Mouse (Mus musculus): ENCODE measurements at regions not wholly inside any gene's neighbourhood (a gene's known extent, or its start where the extent isn't known, plus 50 kb on each side); places are given as distances from the start of the nearest gene placed in this dataset.

DNA sequence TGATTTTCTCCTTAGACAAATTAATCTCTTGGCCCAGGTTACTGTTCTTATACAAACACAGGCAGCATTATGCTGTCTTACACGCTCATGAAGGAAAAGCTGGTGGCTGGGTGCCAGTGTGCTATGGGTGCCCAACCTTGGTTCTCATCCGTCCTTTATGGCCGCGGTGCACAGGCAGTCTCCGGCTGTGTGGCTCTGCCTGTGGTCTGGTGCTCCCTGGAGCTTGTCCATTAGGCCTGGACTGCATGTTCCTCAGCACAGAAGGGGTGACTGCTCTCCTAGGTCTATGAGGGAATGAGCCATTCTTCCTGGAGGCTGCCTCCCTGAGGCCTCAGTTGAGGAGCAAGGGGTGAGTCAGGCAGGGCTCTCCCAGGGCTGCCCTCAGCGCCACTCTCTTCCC lies 111.7 kb upstream of the Klf14 start:
- H3K9ac ChIP-seq (replicated peaks; ENCODE audit: low read depth, low read length), result no peak overlapping the region
- no peaks in the 10 kb centered on the region for H3K4me1 ChIP-seq (ENCODE audit: control insufficient read depth, insufficient read depth, low read length)
- no peak overlapping the region for H3K4me3 ChIP-seq (ENCODE audit: low read depth, low read length)
- 82% methylated on average over 6 of the region's 6 CpGs for WGBS
- H3K36me3 ChIP-seq (ENCODE audit: control insufficient read depth, insufficient read depth, low read length), result no peaks in the 10 kb centered on the region
- H3K4me2 ChIP-seq (ENCODE audit: low read depth, low read length), result no peak overlapping the region
- no peaks in the 10 kb centered on the region for H3K9me3 ChIP-seq (ENCODE audit: control insufficient read depth, low read length)
- no peak overlapping the region for H3K27ac ChIP-seq (ENCODE audit: low read depth, low read length)
- no peaks in the 10 kb centered on the region for H3K27me3 ChIP-seq (ENCODE audit: control insufficient read depth, insufficient read depth, low read length)
- ATAC-seq (ENCODE audit: low read depth), result no peak

- H3K36me3 ChIP-seq (ENCODE audit: control insufficient read depth, insufficient read depth, low read length), result no peaks in the 10 kb centered on the region
- WGBS, result 81% methylated on average over 9 of the region's 9 CpGs
- no peak overlapping the region for H3K4me2 ChIP-seq (ENCODE audit: low read depth, low read length)
- no peaks in the 10 kb centered on the region for H3K4me1 ChIP-seq (ENCODE audit: control insufficient read depth, insufficient read depth, low read length)
- H3K9me3 ChIP-seq (ENCODE audit: control insufficient read depth, low read length), result no peaks in the 10 kb centered on the region
- H3K27ac ChIP-seq (ENCODE audit: low read depth, low read length), result no peak overlapping the region
- no peaks in the 10 kb centered on the region for H3K27me3 ChIP-seq (ENCODE audit: control insufficient read depth, insufficient read depth, low read length)
- no peak overlapping the region for H3K9ac ChIP-seq (replicated peaks; ENCODE audit: low read depth, low read length)
- H3K4me3 ChIP-seq (ENCODE audit: low read depth, low read length), result no peak overlapping the region
- no peak for ATAC-seq (ENCODE audit: low read depth)
Measured at GRCm38 (mm10) chr6:31070966-31071365, 112.1 kb upstream of the Klf14 start.

GRCm38 (mm10) chr6:31072072-31072471 lies 113.2 kb upstream of the Klf14 start:
- H3K27me3 ChIP-seq (ENCODE audit: control insufficient read depth, insufficient read depth, low read length), result no peaks in the 10 kb centered on the region
- no peaks in the 10 kb centered on the region for H3K36me3 ChIP-seq (ENCODE audit: control insufficient read depth, insufficient read depth, low read length)
- ATAC-seq (ENCODE audit: low read depth), result no peak

DNA sequence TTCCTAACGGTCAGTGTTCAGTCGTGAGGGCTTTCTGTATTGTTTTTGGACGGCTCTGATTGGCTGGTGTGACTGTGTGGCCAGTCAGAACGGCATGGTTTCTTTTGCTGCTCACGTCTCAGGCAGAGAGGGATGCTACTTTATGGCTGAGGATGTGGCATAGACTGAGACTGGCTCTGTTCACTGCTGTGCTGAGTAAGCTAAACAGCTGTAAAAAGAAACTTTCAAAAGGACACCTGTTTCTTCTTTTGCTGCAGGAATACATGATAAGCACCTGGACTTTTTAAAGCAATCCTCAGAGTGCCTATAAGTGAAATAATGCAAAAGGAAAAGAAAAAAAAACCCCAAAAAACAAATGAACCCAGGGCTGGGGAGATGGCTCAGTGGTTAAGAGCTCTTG lies 113.7 kb upstream of the Klf14 start:
- no peak for ATAC-seq (ENCODE audit: low read depth)
- Histone ChIP-seq H3K4me1 (ENCODE audit: control insufficient read depth, insufficient read depth, low read length) (no peaks in the 10 kb centered on the region), H3K27me3 (ENCODE audit: control insufficient read depth, insufficient read depth, low read length) (no peaks in the 10 kb centered on the region), H3K4me3 (ENCODE audit: low read depth, low read length) (no peak overlapping the region), H3K4me2 (ENCODE audit: low read depth, low read length) (no peak overlapping the region), H3K9me3 (ENCODE audit: control insufficient read depth, low read length) (no peaks in the 10 kb centered on the region), H3K27ac (ENCODE audit: low read depth, low read length) (no peak overlapping the region), H3K9ac (replicated peaks; ENCODE audit: low read depth, low read length) (no peak overlapping the region), H3K36me3 (ENCODE audit: control insufficient read depth, insufficient read depth, low read length) (no peaks in the 10 kb centered on the region)
- 12% methylated on average over 5 of the region's 5 CpGs for WGBS

More at GRCm38 (mm10) chr6:31072072-31072471, 113.2 kb upstream of the Klf14 start:
- Histone ChIP-seq H3K4me3 (ENCODE audit: low read depth, low read length) (no peak overlapping the region), H3K9ac (replicated peaks; ENCODE audit: low read depth, low read length) (no peak overlapping the region), H3K4me2 (ENCODE audit: low read depth, low read length) (no peak overlapping the region), H3K9me3 (ENCODE audit: control insufficient read depth, low read length) (no peaks in the 10 kb centered on the region), H3K27ac (ENCODE audit: low read depth, low read length) (no peak overlapping the region), H3K4me1 (ENCODE audit: control insufficient read depth, insufficient read depth, low read length) (no peaks in the 10 kb centered on the region)
- 89% methylated on average over 7 of the region's 7 CpGs for WGBS

GRCm38 (mm10) chr6:31073338-31073737 lies 114.5 kb upstream of the Klf14 start:
- Histone ChIP-seq H3K9me3 (ENCODE audit: control insufficient read depth, low read length) (no peaks in the 10 kb centered on the region), H3K9ac (replicated peaks; ENCODE audit: low read depth, low read length) (no peak overlapping the region), H3K27ac (ENCODE audit: low read depth, low read length) (no peak overlapping the region), H3K4me1 (ENCODE audit: control insufficient read depth, insufficient read depth, low read length) (no peaks in the 10 kb centered on the region), H3K4me2 (ENCODE audit: low read depth, low read length) (no peak overlapping the region), H3K36me3 (ENCODE audit: control insufficient read depth, insufficient read depth, low read length) (no peaks in the 10 kb centered on the region), H3K27me3 (ENCODE audit: control insufficient read depth, insufficient read depth, low read length) (no peaks in the 10 kb centered on the region), H3K4me3 (ENCODE audit: low read depth, low read length) (no peak overlapping the region)
- WGBS, result 80% methylated on average over 8 of the region's 8 CpGs
- no peak for ATAC-seq (ENCODE audit: low read depth)

DNA sequence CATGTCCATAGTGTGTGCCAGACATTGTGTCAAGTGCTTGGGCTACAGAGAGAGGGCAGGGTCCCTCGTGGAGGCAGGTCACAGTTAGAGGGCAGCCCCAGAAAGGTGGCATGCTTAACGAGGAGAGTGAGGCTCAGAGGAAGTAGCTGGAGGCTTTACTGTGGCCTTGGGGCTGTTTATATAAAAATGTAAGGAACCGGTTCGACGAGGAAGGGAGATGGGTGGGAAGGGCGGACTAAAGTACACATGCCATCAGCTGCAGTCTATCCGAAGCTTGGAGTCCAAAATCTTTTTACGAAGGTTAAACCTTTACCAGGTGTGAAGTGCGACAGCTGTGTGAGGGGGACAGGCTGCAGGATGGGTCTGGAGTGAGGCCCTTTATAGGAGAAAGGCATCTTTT lies 115.5 kb upstream of the Klf14 start:
- no peaks in the 10 kb centered on the region for H3K4me1 ChIP-seq (ENCODE audit: control insufficient read depth, insufficient read depth, low read length)
- H3K9me3 ChIP-seq (ENCODE audit: control insufficient read depth, low read length), result no peaks in the 10 kb centered on the region
- H3K4me2 ChIP-seq (ENCODE audit: low read depth, low read length), result no peak overlapping the region
- no peak overlapping the region for H3K27ac ChIP-seq (ENCODE audit: low read depth, low read length)
- no peak overlapping the region for H3K9ac ChIP-seq (replicated peaks; ENCODE audit: low read depth, low read length)
- no peaks in the 10 kb centered on the region for H3K36me3 ChIP-seq (ENCODE audit: control insufficient read depth, insufficient read depth, low read length)
- ATAC-seq (ENCODE audit: low read depth), result no peak
- WGBS, result 73% methylated on average over 9 of the region's 9 CpGs
- no peak overlapping the region for H3K4me3 ChIP-seq (ENCODE audit: low read depth, low read length)
- H3K27me3 ChIP-seq (ENCODE audit: control insufficient read depth, insufficient read depth, low read length), result no peaks in the 10 kb centered on the region

DNA sequence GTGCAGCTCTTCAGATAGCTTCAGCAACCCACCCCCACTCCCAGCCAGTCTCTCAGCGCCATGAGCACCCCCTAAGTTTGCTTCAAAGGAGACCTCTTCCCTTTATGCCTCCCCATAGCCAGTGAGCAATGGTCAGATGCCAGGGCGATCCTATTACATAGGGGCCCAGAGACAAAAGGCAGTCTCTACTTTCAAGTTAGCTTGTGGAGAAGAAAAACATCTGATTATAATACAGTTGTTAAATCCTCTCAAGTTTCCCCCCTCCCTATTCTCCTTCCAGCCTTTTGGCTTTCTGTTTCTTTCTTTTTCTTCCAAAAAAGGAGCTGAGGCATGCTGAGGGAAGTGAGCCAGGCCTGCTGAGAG lies 116.3 kb upstream of the Klf14 start:
- H3K36me3 ChIP-seq (ENCODE audit: control insufficient read depth, insufficient read depth, low read length), result no peaks in the 10 kb centered on the region
- H3K4me2 ChIP-seq (ENCODE audit: low read depth, low read length), result no peak overlapping the region
- no peaks in the 10 kb centered on the region for H3K4me1 ChIP-seq (ENCODE audit: control insufficient read depth, insufficient read depth, low read length)
- H3K27me3 ChIP-seq (ENCODE audit: control insufficient read depth, insufficient read depth, low read length), result no peaks in the 10 kb centered on the region
- ATAC-seq (ENCODE audit: low read depth), result no peak
- no peaks in the 10 kb centered on the region for H3K9me3 ChIP-seq (ENCODE audit: control insufficient read depth, low read length)
- H3K4me3 ChIP-seq (ENCODE audit: low read depth, low read length), result no peak overlapping the region
- WGBS, result 43% methylated on average over 2 of the region's 2 CpGs
- no peak overlapping the region for H3K27ac ChIP-seq (ENCODE audit: low read depth, low read length)
- no peak overlapping the region for H3K9ac ChIP-seq (replicated peaks; ENCODE audit: low read depth, low read length)

DNA sequence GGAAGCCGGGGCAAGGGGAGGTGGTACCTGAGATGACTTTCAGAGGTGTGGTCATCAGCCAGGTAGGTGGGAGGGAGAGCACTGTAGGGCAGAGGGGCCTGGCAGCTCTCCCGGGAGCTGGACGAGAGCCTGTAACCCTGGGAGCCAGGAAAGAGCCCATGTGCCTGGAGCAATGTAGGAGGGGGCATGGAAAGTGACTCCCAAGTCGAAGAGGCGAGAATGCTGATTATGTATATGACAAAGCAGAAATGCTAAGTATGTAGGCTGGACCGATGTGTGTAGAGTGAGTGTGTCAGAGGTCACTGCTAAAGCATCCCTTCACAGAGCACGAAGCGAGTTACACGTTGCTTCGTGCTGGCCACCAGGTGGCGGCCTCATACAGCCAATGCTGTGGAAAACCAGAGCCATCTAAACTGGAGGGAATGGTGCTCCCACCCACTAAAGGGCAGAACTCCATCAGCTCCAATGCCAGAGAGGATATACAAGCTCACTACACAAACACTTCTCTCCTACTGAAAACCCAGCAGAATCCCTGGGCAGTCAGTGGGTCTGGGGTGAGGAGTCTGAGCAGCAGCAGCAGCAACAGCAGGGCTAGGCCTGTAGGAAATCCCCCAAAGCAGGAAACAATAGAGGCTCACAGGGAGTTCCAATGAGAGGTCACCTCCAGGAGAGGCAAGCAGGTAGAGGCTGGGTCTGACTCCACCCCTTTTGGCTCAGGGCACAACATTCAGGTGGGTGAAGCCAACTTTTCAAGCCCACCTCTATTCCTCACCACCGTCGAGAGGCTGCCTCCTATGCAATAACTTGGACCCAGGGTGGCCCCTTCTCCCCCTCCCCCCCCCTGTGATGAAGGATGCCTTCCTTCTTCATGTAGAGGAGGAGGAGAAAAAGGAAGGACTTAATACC lies 116.9 kb upstream of the Klf14 start:
- peak; percentile 87 for ATAC-seq (ENCODE audit: low read depth)
- WGBS, result 23% methylated on average over 13 of the region's 13 CpGs

GRCm38 (mm10) chr6:31076478-31076834 lies 117.6 kb upstream of the Klf14 start:
- no peaks in the 10 kb centered on the region for H3K36me3 ChIP-seq (ENCODE audit: control insufficient read depth, insufficient read depth, low read length)

More for the DNA sequence above, 116.9 kb upstream of the Klf14 start:
- Histone ChIP-seq H3K36me3 (ENCODE audit: control insufficient read depth, insufficient read depth, low read length) (no peaks in the 10 kb centered on the region), H3K9me3 (ENCODE audit: control insufficient read depth, low read length) (no peaks in the 10 kb centered on the region), H3K4me2 (ENCODE audit: low read depth, low read length) (no peak overlapping the region), H3K9ac (replicated peaks; ENCODE audit: low read depth, low read length) (no peak overlapping the region), H3K4me3 (ENCODE audit: low read depth, low read length) (no peak overlapping the region), H3K27ac (ENCODE audit: low read depth, low read length) (no peak overlapping the region), H3K27me3 (ENCODE audit: control insufficient read depth, insufficient read depth, low read length) (no peaks in the 10 kb centered on the region), H3K4me1 (ENCODE audit: control insufficient read depth, insufficient read depth, low read length) (no peaks in the 10 kb centered on the region)

More at GRCm38 (mm10) chr6:31076478-31076834, 117.6 kb upstream of the Klf14 start:
- WGBS, result 66% methylated on average over 5 of the region's 6 CpGs
- ATAC-seq (ENCODE audit: low read depth), result 0 out of 2 replicates have a peak, but pooled peaks have one; percentile 15
- Histone ChIP-seq H3K9me3 (ENCODE audit: control insufficient read depth, low read length) (no peaks in the 10 kb centered on the region), H3K4me1 (ENCODE audit: control insufficient read depth, insufficient read depth, low read length) (no peaks in the 10 kb centered on the region), H3K27me3 (ENCODE audit: control insufficient read depth, insufficient read depth, low read length) (no peaks in the 10 kb centered on the region), H3K9ac (replicated peaks; ENCODE audit: low read depth, low read length) (no peak overlapping the region), H3K27ac (ENCODE audit: low read depth, low read length) (no peak overlapping the region), H3K4me2 (ENCODE audit: low read depth, low read length) (no peak overlapping the region), H3K4me3 (ENCODE audit: low read depth, low read length) (no peak overlapping the region)
